Mouse (Mus musculus): ENCODE measurements around the gene Tubb2a.

Tubb2a gene

GRCm38 (mm10) chr13:34051692-34052091 is 26.1 kb downstream of the Tubb2a start:
- no peak for DNase-seq (ENCODE audit: low spot score)

GRCm38 (mm10) chr13:34050479-34050878 is 27.3 kb downstream of the Tubb2a start:
- no peak for DNase-seq (ENCODE audit: low spot score)

GRCm38 (mm10) chr13:34047526-34047925 is 30.3 kb downstream of the Tubb2a start:
- DNase-seq (ENCODE audit: low spot score), result no peak

- peak; percentile 37 for DNase-seq (ENCODE audit: low spot score)
Observed at GRCm38 (mm10) chr13:34046421-34047012, 31.3 kb downstream of the Tubb2a start.

- DNase-seq (ENCODE audit: low spot score), result no peak
Observed at GRCm38 (mm10) chr13:34045511-34046249, 32.1 kb downstream of the Tubb2a start.

GRCm38 (mm10) chr13:34043716-34044393 is 34.0 kb downstream of the Tubb2a start:
- no peak for DNase-seq (ENCODE audit: low spot score)

GRCm38 (mm10) chr13:34040091-34040490 is 37.7 kb downstream of the Tubb2a start:
- DNase-seq (ENCODE audit: low spot score), result no peak

- DNase-seq (ENCODE audit: low spot score), result no peak
Observed at GRCm38 (mm10) chr13:34038901-34039341, 38.9 kb downstream of the Tubb2a start.

- no peak for DNase-seq (ENCODE audit: low spot score)
Observed at GRCm38 (mm10) chr13:34038056-34038432, 39.8 kb downstream of the Tubb2a start.

- peak; percentile 85 for DNase-seq (ENCODE audit: low spot score)
Observed at GRCm38 (mm10) chr13:34037172-34038055, 40.4 kb downstream of the Tubb2a start, which contains the start of gene Bphl. TSS of gene Bphl (plus strand) at chr13:34037597.

GRCm38 (mm10) chr13:34036726-34037125 is 41.1 kb downstream of the Tubb2a start:
- no peak for DNase-seq (ENCODE audit: low spot score)

GRCm38 (mm10) chr13:34035424-34035823 is 42.4 kb downstream of the Tubb2a start:
- DNase-seq (ENCODE audit: low spot score), result no peak

- DNase-seq (ENCODE audit: low spot score), result no peak
Observed at GRCm38 (mm10) chr13:34032041-34032440, 45.8 kb downstream of the Tubb2a start.

Measured in ovary, postnatal 10 days (tissue).